Mouse (Mus musculus): ENCODE results near the gene Ephb1. TPM values are rescaled to one million over a fixed set of nuclear protein-coding genes. Genes with fewer than 3 reads are reported as not detected.

Gene Ephb1
- polyA plus RNA-seq, 1 experiment from 2014 or later = 0.87 TPM

DNA sequence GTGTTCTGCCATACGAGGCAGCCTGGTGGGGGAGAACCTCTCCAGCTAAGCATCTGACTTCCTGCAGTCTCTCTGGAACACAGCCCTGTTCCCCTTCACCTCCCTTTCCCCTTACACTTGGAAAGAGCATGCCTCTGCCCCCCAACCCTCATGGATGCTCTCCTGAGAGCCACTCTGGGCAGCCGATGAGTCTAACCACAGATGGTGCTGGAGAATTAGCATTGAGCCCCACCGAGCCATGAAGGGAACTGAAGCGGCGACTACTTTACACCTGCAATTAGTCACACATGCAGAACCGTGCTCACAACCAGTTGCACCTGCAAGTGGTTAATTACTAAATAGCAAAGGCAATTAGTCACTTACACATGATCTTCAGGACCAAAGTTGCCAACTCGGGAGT, 184.8 kb downstream of the Ephb1 start:
- Histone ChIP-seq H3K27ac (ENCODE audit: low read length) (no peak overlapping the region), H3K4me1 (ENCODE audit: insufficient read depth, low read depth, low read length) (no peaks in the 10 kb centered on the region), H3K9ac (replicated peaks; ENCODE audit: low read depth) (no peak overlapping the region), H3K27me3 (replicated peaks; ENCODE audit: insufficient read depth, low read length) (no peaks in the 10 kb centered on the region), H3K4me2 (replicated peaks; ENCODE audit: low read depth, low read length) (no peak overlapping the region), H3K4me3 (ENCODE audit: low read depth, low read length) (no peak overlapping the region), H3K36me3 (ENCODE audit: insufficient read depth, low read length) (no peaks in the 10 kb centered on the region), H3K9me3 (ENCODE audit: low read length) (no peaks in the 10 kb centered on the region)
- ATAC-seq = no peak
- no peak for DNase-seq (ENCODE audit: low spot score)
- WGBS = 69% methylated on average over 7 of the region's 7 CpGs
- TF ChIP-seq CTCF (IDR thresholded peaks at IDR 0.05) (no peak), EP300 (IDR thresholded peaks at IDR 0.05) (no peak)

DNA sequence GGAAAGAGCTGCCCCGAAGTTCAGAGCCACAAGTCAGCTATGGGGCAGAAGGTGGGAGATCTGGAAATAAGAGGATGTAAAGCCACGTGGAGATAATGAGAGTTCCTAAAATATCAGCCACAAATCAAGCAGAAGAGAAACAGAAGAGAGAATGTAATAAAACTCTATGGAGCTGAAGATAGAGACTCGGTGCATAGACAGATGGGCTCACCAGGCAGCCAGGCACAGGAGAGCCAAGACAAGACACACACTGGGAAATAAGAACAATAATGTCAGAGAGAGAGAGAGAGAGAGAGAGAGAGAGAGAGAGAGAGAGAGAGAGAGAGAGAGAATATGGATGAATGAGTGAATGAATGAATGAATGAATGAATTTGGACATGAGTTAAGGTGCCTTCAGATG, 198.6 kb downstream of the Ephb1 start:
- Histone ChIP-seq H3K4me1 (ENCODE audit: insufficient read depth, low read depth, low read length) (no peaks in the 10 kb centered on the region), H3K27me3 (replicated peaks; ENCODE audit: insufficient read depth, low read length) (no peaks in the 10 kb centered on the region), H3K4me2 (replicated peaks; ENCODE audit: low read depth, low read length) (no peak overlapping the region), H3K9ac (replicated peaks; ENCODE audit: low read depth) (no peak overlapping the region), H3K36me3 (ENCODE audit: insufficient read depth, low read length) (no peaks in the 10 kb centered on the region), H3K4me3 (ENCODE audit: low read depth, low read length) (no peak overlapping the region), H3K9me3 (ENCODE audit: low read length) (no peaks in the 10 kb centered on the region), H3K27ac (ENCODE audit: low read length) (no peak overlapping the region)
- ATAC-seq = no peak
- DNase-seq (ENCODE audit: low spot score) = no peak
- no peak for TF ChIP-seq CTCF (IDR thresholded peaks at IDR 0.05)
- no peak for TF ChIP-seq EP300 (IDR thresholded peaks at IDR 0.05)
- 73% methylated on average over 3 of the region's 3 CpGs for WGBS

DNA sequence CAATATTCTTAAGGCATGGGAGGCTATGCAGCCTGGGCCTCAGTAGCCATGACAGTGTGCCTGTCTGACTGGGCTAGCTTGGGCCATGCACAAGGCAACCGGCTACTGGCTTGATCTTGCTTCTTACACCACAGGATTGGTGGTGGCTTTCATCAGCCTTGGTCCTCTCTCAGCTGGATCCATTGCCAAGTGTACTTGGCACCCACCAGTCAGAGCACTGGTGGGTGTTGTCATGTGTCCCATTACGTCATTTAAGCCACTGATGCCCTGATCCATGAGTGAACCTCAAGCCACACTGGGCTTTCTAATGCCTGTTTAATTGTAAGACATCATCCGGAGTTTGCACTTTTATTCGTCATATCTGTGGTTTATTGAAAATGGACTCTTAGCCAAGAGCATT, 215.3 kb downstream of the Ephb1 start:
- WGBS = 85% methylated on average over 4 of the region's 4 CpGs
- Histone ChIP-seq H3K4me2 (replicated peaks; ENCODE audit: low read depth, low read length) (no peak overlapping the region), H3K9ac (replicated peaks; ENCODE audit: low read depth) (no peak overlapping the region), H3K36me3 (ENCODE audit: insufficient read depth, low read length) (no peaks in the 10 kb centered on the region), H3K9me3 (ENCODE audit: low read length) (no peaks in the 10 kb centered on the region), H3K4me1 (ENCODE audit: insufficient read depth, low read depth, low read length) (no peaks in the 10 kb centered on the region), H3K27ac (ENCODE audit: low read length) (no peak overlapping the region), H3K4me3 (ENCODE audit: low read depth, low read length) (no peak overlapping the region), H3K27me3 (replicated peaks; ENCODE audit: insufficient read depth, low read length) (no peaks in the 10 kb centered on the region)
- DNase-seq (ENCODE audit: low spot score) (no peak), ATAC-seq (no peak)
- TF ChIP-seq CTCF (IDR thresholded peaks at IDR 0.05) (no peak), EP300 (IDR thresholded peaks at IDR 0.05) (no peak)

DNA sequence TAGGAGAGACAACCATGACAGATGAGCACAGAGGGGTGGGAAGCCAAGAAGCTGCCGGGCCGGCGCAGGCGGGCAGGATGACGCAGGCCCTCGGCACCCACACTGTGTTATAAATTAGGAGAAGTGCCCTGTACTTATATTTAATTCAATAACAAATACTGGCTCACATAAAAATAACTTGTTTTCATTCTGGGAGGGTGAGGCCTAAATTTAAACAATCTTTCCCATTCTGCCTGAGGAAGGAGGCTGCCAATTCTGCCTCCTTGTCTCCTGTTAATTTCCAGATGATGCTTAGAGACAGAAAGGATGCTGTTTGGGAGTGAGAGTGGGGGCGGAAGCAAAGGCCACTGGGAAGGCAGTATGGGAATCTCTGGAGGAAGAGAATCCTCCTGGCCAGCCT, 215.8 kb downstream of the Ephb1 start:
- no peak overlapping the region for H3K4me3 ChIP-seq (ENCODE audit: low read depth, low read length)
- TF ChIP-seq CTCF (IDR thresholded peaks at IDR 0.05) = no peak
- no peak for TF ChIP-seq EP300 (IDR thresholded peaks at IDR 0.05)

DNA sequence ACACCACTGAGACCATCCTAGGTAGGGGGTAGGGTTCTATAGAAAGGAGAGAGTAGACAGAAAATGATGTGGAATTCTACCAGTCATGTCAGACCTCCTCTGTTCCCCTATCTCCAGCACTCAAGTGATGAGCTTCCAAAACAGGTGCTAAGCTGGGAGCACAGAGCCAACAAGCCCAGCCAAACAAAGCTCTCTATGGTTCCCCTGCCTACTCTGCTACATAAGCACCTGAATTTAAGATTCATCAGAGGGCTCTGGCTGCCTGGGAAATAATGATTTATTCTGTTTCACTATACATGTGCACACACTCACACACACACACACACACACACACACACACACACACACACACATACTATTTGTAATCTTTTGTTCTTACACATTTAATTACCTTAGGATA, 216.3 kb downstream of the Ephb1 start:
- Histone ChIP-seq H3K4me1 (ENCODE audit: insufficient read depth, low read depth, low read length) (no peaks in the 10 kb centered on the region), H3K4me2 (replicated peaks; ENCODE audit: low read depth, low read length) (no peak overlapping the region), H3K27me3 (replicated peaks; ENCODE audit: insufficient read depth, low read length) (no peaks in the 10 kb centered on the region), H3K4me3 (ENCODE audit: low read depth, low read length) (no peak overlapping the region), H3K36me3 (ENCODE audit: insufficient read depth, low read length) (no peaks in the 10 kb centered on the region), H3K27ac (ENCODE audit: low read length) (no peak overlapping the region), H3K9ac (replicated peaks; ENCODE audit: low read depth) (no peak overlapping the region), H3K9me3 (ENCODE audit: low read length) (no peaks in the 10 kb centered on the region)
- no peak for DNase-seq (ENCODE audit: low spot score)
- TF ChIP-seq CTCF (IDR thresholded peaks at IDR 0.05) = no peak
- no peak for ATAC-seq

More for the DNA sequence above, 215.8 kb downstream of the Ephb1 start:
- WGBS = 80% methylated on average over 7 of the region's 7 CpGs
- H3K27ac ChIP-seq (ENCODE audit: low read length) = no peak overlapping the region
- H3K36me3 ChIP-seq (ENCODE audit: insufficient read depth, low read length) = no peaks in the 10 kb centered on the region
- H3K27me3 ChIP-seq (replicated peaks; ENCODE audit: insufficient read depth, low read length) = no peaks in the 10 kb centered on the region
- H3K9ac ChIP-seq (replicated peaks; ENCODE audit: low read depth) = no peak overlapping the region
- H3K4me1 ChIP-seq (ENCODE audit: insufficient read depth, low read depth, low read length) = no peaks in the 10 kb centered on the region
- DNase-seq (ENCODE audit: low spot score) (no peak), ATAC-seq (no peak)
- no peaks in the 10 kb centered on the region for H3K9me3 ChIP-seq (ENCODE audit: low read length)
- no peak overlapping the region for H3K4me2 ChIP-seq (replicated peaks; ENCODE audit: low read depth, low read length)

DNA sequence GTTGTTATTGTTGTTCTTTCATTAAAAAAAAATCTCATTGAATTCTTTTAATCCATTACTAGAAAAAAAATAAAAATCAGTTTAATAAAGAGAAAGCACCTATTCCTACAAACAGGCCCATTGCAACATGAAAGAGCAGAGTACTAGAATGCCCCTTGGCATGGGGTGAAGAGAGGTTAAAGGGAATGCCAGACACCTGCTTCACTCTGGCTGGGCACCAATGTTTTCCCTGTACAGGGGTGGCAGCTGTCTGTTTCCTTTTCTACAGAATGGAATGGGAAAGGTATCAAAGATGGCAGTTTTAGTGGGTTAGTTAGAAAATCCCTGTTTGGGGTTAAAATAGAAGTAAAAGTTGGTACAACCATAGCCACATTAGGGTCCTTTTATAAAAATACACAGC, 224.0 kb downstream of the Ephb1 start:
- Histone ChIP-seq H3K4me1 (ENCODE audit: insufficient read depth, low read depth, low read length) (no peaks in the 10 kb centered on the region), H3K27ac (ENCODE audit: low read length) (no peak overlapping the region), H3K27me3 (replicated peaks; ENCODE audit: insufficient read depth, low read length) (no peaks in the 10 kb centered on the region), H3K4me3 (ENCODE audit: low read depth, low read length) (no peak overlapping the region), H3K9ac (replicated peaks; ENCODE audit: low read depth) (no peak overlapping the region), H3K9me3 (ENCODE audit: low read length) (no peaks in the 10 kb centered on the region), H3K4me2 (replicated peaks; ENCODE audit: low read depth, low read length) (no peak overlapping the region), H3K36me3 (ENCODE audit: insufficient read depth, low read length) (no peaks in the 10 kb centered on the region)
- ATAC-seq (no peak), DNase-seq (ENCODE audit: low spot score) (no peak)
- no peak for TF ChIP-seq CTCF (IDR thresholded peaks at IDR 0.05)
- TF ChIP-seq EP300 (IDR thresholded peaks at IDR 0.05) = no peak

DNA sequence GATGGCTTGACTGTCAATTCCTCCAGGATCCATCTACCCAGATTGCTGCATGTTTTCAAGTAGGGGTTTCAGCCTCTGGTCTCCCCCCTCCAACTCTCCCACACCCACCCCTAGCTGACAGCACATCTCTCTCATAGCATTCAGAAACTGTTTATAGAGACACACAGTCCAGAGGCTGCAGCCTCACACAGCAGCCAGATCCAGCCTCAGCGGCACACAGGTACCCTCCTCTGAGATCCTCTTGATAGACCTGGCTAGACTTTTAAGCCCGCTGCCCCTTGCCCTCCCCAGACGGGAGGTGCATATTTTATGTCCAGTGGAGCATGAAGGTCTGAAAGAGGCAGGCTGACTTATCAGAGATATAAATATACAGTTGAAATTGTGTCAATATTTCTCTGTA, 228.0 kb downstream of the Ephb1 start:
- TF ChIP-seq CTCF (IDR thresholded peaks at IDR 0.05) = no peak
- no peak for TF ChIP-seq EP300 (IDR thresholded peaks at IDR 0.05)
- Histone ChIP-seq H3K27me3 (replicated peaks; ENCODE audit: insufficient read depth, low read length) (no peaks in the 10 kb centered on the region), H3K27ac (ENCODE audit: low read length) (no peak overlapping the region), H3K4me3 (ENCODE audit: low read depth, low read length) (no peak overlapping the region), H3K4me2 (replicated peaks; ENCODE audit: low read depth, low read length) (no peak overlapping the region), H3K9me3 (ENCODE audit: low read length) (no peaks in the 10 kb centered on the region), H3K4me1 (ENCODE audit: insufficient read depth, low read depth, low read length) (no peaks in the 10 kb centered on the region), H3K36me3 (ENCODE audit: insufficient read depth, low read length) (no peaks in the 10 kb centered on the region), H3K9ac (replicated peaks; ENCODE audit: low read depth) (no peak overlapping the region)
- DNase-seq (ENCODE audit: low spot score) (no peak), ATAC-seq (no peak)
- 36% methylated on average over 3 of the region's 3 CpGs for WGBS
